Mouse (Mus musculus) c-Kit-positive CD71-positive TER-119-positive erythroid progenitor cells, embryonic 14.5 days (primary cell): ENCODE data around the gene Vmn1r62.
"Not testable (repeated sequence)": the region's sequence is repeated elsewhere in the genome, so short reads cannot be mapped to it uniquely, and the experiment has no call there.

Experiments
- DNase-seq: peaks from one replicate; pipeline ENCODE4 v3.0.0-alpha.2; 2013; ENCODE audit warnings: low spot score

The Vmn1r62 gene

GRCm38 (mm10) chr7:5673331-5673730 lies at the start of gene Vmn1r62:
Vmn1r62 (plus strand) TSS chr7:5673631.
- not testable (repeated sequence) for DNase-seq
